8 mouse cellular contexts compared by ENCODE assay signal in genomic region chrX:12006882-12007753, GRCm38 (mm10).
DNase-seq lines count a peak whose midpoint lies in the region; ATAC-seq lines count a peak whose summit lies in the region.

No protein-coding gene starts in this region.

- H3K27me3 ChIP-seq in hindbrain, embryonic 16.5 days (replicated peaks; ENCODE audit: control insufficient read depth, insufficient read depth, low read length), result peaks cover 20% of the 10 kb centered on the region
- peaks cover 60% of the 10 kb centered on the region for H3K27me3 ChIP-seq in liver, embryonic 12.5 days (replicated peaks)

- H3K4me1 ChIP-seq in hindbrain, embryonic 16.5 days (ENCODE audit: control insufficient read depth, insufficient read depth, low read depth, low read length), result peaks cover 17% of the 10 kb centered on the region
- peaks cover 53% of the 10 kb centered on the region for H3K4me1 ChIP-seq in liver, embryonic 12.5 days

- ATAC-seq in hindbrain, embryonic 16.5 days, result peak; percentile 68
- ATAC-seq in liver, embryonic 12.5 days, result peak; percentile 69

- peak; percentile 34 for DNase-seq in layer of hippocampus, adult 9-11 months
- no peak for DNase-seq in layer of hippocampus, adult 18-20 months (ENCODE audit: low spot score in 2 of 2)
- peak; percentile 59 for DNase-seq in cerebellum, adult 9-11 months
- peak; percentile 13 to 36 for DNase-seq in gastrocnemius, adult 8-10 months (ENCODE audit: low spot score in 2 of 2)
- peak; percentile 47 for DNase-seq in naive thymus-derived CD4-positive, alpha-beta T cell, adult 2 months (ENCODE audit: low read depth)
- peak; percentile 69 for DNase-seq in testis, postnatal 10 days (ENCODE audit: low spot score)

- peak overlapping the region; percentile 77 for H3K4me2 ChIP-seq in hindbrain, embryonic 16.5 days (ENCODE audit: low read length)
- peak overlapping the region; percentile 88 for H3K4me2 ChIP-seq in liver, embryonic 12.5 days

- H3K27ac ChIP-seq in hindbrain, embryonic 16.5 days (ENCODE audit: low read depth, low read length), result peak overlapping the region; percentile 83
- peak overlapping the region; percentile 97 for H3K27ac ChIP-seq in liver, embryonic 12.5 days

- H3K36me3 ChIP-seq in hindbrain, embryonic 16.5 days (ENCODE audit: control insufficient read depth, insufficient read depth, low read length), result no peaks in the 10 kb centered on the region
- H3K36me3 ChIP-seq in liver, embryonic 12.5 days, result no peaks in the 10 kb centered on the region

- H3K9me3 ChIP-seq in hindbrain, embryonic 16.5 days (ENCODE audit: control insufficient read depth, low read length), result no peaks in the 10 kb centered on the region
- H3K9me3 ChIP-seq in liver, embryonic 12.5 days (replicated peaks), result no peaks in the 10 kb centered on the region

- peak overlapping the region; percentile 66 for H3K9ac ChIP-seq in hindbrain, embryonic 16.5 days (ENCODE audit: low read depth, low read length)
- peak overlapping the region; percentile 85 for H3K9ac ChIP-seq in liver, embryonic 12.5 days

- H3K4me3 ChIP-seq in hindbrain, embryonic 16.5 days (ENCODE audit: low read length), result peak overlapping the region; percentile 44
- H3K4me3 ChIP-seq in liver, embryonic 12.5 days, result peak overlapping the region; percentile 63

- 4% methylated on average over 44 of the region's 75 CpGs for WGBS in hindbrain, embryonic 16.5 days
- WGBS in liver, embryonic 12.5 days (ENCODE audit: insufficient replicate concordance), result under 1% methylated on average over 62 of the region's 75 CpGs

Comparison
In these comparisons a context has a peak if more than half of its experiments do, and no peak if none do; other contexts are left out.
1. DNase-seq: peak in layer of hippocampus, adult 9-11 months (single experiment), cerebellum, adult 9-11 months (single experiment), gastrocnemius, adult 8-10 months (2 of 2), naive thymus-derived CD4-positive, alpha-beta T cell, adult 2 months (single experiment) and testis, postnatal 10 days (single experiment); none in layer of hippocampus, adult 18-20 months (0 of 2).